Mouse (Mus musculus) embryonic facial prominence, embryonic 14.5 days (tissue): ENCODE results near the gene Slc2a4. TPM values are rescaled to one million over a fixed set of nuclear protein-coding genes. Genes with fewer than 3 reads are reported as not detected.

ENCODE experiments used
- ATAC-seq: fragments of 200-750 bp; cut with Nextera tagmentation; 2 replicates; pipeline ENCODE4 v1.8.0; 2017; ENCODE audit warnings: low read depth, moderate number of reproducible peaks, moderate TSS enrichment
- DNase-seq: peaks from one replicate; pipeline ENCODE4 v3.0.0-alpha.2; 2015; ENCODE audit warnings: low spot score
- H3K27ac ChIP-seq: fragments of 300-500 bp; sonication (generic); replicated peaks from 2 replicates; pipeline ENCODE4 v1.5.1; 2014; ENCODE audit warnings: low read depth, mild to moderate bottlenecking, low read length, moderate library complexity
- H3K27me3 ChIP-seq: fragments of 300-500 bp; sonication (generic); replicated peaks from 2 replicates; pipeline ENCODE4 v1.6.1; 2014; ENCODE audit warnings: low read length; ENCODE audit not compliant: control insufficient read depth, insufficient read depth
- H3K36me3 ChIP-seq: fragments of 300-500 bp; sonication (generic); 2 replicates; pipeline ENCODE4 v1.6.1; 2014; ENCODE audit warnings: low read length, mixed read lengths; ENCODE audit not compliant: control insufficient read depth, insufficient read depth
- H3K4me1 ChIP-seq: fragments of 300-500 bp; sonication (generic); 2 replicates; pipeline ENCODE4 v1.6.1; 2014; ENCODE audit warnings: antibody characterized with exemption, low read length; ENCODE audit not compliant: control insufficient read depth, insufficient read depth
- H3K4me2 ChIP-seq: fragments of 300-500 bp; sonication (generic); 2 replicates; pipeline ENCODE4 v1.6.1; 2014; ENCODE audit warnings: low read depth, mild to moderate bottlenecking, low read length, moderate library complexity, mixed read lengths
- H3K4me3 ChIP-seq: fragments of 300-500 bp; sonication (generic); 2 replicates; pipeline ENCODE4 v1.5.1; 2014; ENCODE audit warnings: low read depth, mild to moderate bottlenecking, low read length
- H3K9ac ChIP-seq: fragments of 300-500 bp; sonication (generic); 2 replicates; pipeline ENCODE4 v1.6.1; 2014; ENCODE audit warnings: low read depth, mild to moderate bottlenecking, low read length, moderate library complexity, mixed read lengths
- H3K9me3 ChIP-seq: fragments of 300-500 bp; sonication (generic); 2 replicates; pipeline ENCODE4 v1.6.1; 2016; ENCODE audit warnings: low read length; ENCODE audit not compliant: control insufficient read depth
- WGBS: fragments of 180-500 bp; shearing (Covaris S2); extraction: QIAGEN DNeasy Blood & Tissue Kit; methylation state at CpG from one replicate; pipeline ENCODE4 v1.1.7; 2014; 5-methylcytosine and 5-hydroxymethylcytosine counted together
- polyA plus RNA-seq: library from polyadenylated mRNA; unstranded; fragments of >200 nt; fragmentation: Nextera tagmentation; extraction: Ambion mirVana; gene quantifications from 2 replicates; pipeline ENCODE4 v1.2.1, GENCODE M21; 2014

Slc2a4 gene
- polyA plus RNA-seq, 1 experiment from 2014 or later: 20.8 TPM

- no peak for DNase-seq
- H3K27ac ChIP-seq: peak overlapping the region; percentile 92
Measured at GRCm38 (mm10) chr11:69991711-69992110, 43.7 kb upstream of the Slc2a4 start.

GRCm38 (mm10) chr11:69990850-69991691, 43.1 kb upstream of the Slc2a4 start, which contains the start of gene Gabarap:
Gene Gabarap (plus strand): TSS chr11:69991143.
- Histone ChIP-seq H3K9ac (peak within 1 kb of the TSS; percentile 85), H3K4me3 (peak within 1 kb of the TSS; percentile 70), H3K27me3 (no peaks in the 10 kb centered on the region), H3K9me3 (no peaks in the 10 kb centered on the region), H3K4me2 (peak within 1 kb of the TSS; percentile 85), H3K36me3 (peaks cover 62% of the 10 kb centered on the region), H3K27ac (peak within 1 kb of the TSS; percentile 92), H3K4me1 (peaks cover 11% of the 10 kb centered on the region)
- WGBS: under 1% methylated on average over 38 of the region's 40 CpGs
- peak; percentile 99 for DNase-seq
- peak; percentile 64 for ATAC-seq

More at GRCm38 (mm10) chr11:69991711-69992110, 43.7 kb upstream of the Slc2a4 start:
- H3K9me3 ChIP-seq: no peaks in the 10 kb centered on the region
- H3K36me3 ChIP-seq: peaks cover 56% of the 10 kb centered on the region
- H3K27me3 ChIP-seq: no peaks in the 10 kb centered on the region
- 0% methylated on average over 13 of the region's 15 CpGs for WGBS
- H3K9ac ChIP-seq: peak overlapping the region; percentile 85
- H3K4me2 ChIP-seq: peak overlapping the region; percentile 85
- peak overlapping the region; percentile 70 for H3K4me3 ChIP-seq
- ATAC-seq: peak; percentile 1; the same call in 1 of the 2 replicates
- H3K4me1 ChIP-seq: peaks cover 11% of the 10 kb centered on the region

- DNase-seq (no peak), ATAC-seq (no peak)
- no peaks in the 10 kb centered on the region for H3K27me3 ChIP-seq
- H3K9me3 ChIP-seq: no peaks in the 10 kb centered on the region
- H3K4me2 ChIP-seq: no peak overlapping the region
- peak overlapping the region; percentile 92 for H3K27ac ChIP-seq
- H3K4me1 ChIP-seq: peaks cover 11% of the 10 kb centered on the region
- WGBS: 88% methylated on average over 8 of the region's 8 CpGs
- peaks cover 71% of the 10 kb centered on the region for H3K36me3 ChIP-seq
- H3K9ac ChIP-seq: no peak overlapping the region
- no peak overlapping the region for H3K4me3 ChIP-seq
Measured at GRCm38 (mm10) chr11:69989949-69990348, 42.0 kb upstream of the Slc2a4 start.

- Histone ChIP-seq H3K9ac (no peak overlapping the region), H3K4me1 (peaks cover 15% of the 10 kb centered on the region), H3K27me3 (no peaks in the 10 kb centered on the region), H3K27ac (no peak overlapping the region), H3K4me3 (no peak overlapping the region), H3K36me3 (peaks cover 55% of the 10 kb centered on the region), H3K9me3 (no peaks in the 10 kb centered on the region), H3K4me2 (no peak overlapping the region)
- ATAC-seq (no peak), DNase-seq (no peak)
- 89% methylated on average over 8 of the region's 8 CpGs for WGBS
Measured at GRCm38 (mm10) chr11:69984431-69984830, 36.4 kb upstream of the Slc2a4 start.

- H3K4me1 ChIP-seq: peaks cover 17% of the 10 kb centered on the region
- H3K4me2 ChIP-seq: peak overlapping the region; percentile 96
- WGBS: 91% methylated on average over 3 of the region's 4 CpGs
- H3K9me3 ChIP-seq: no peaks in the 10 kb centered on the region
- DNase-seq (no peak), ATAC-seq (no peak)
- peak overlapping the region; percentile 98 for H3K9ac ChIP-seq
- no peaks in the 10 kb centered on the region for H3K27me3 ChIP-seq
- H3K36me3 ChIP-seq: peaks cover 50% of the 10 kb centered on the region
- H3K27ac ChIP-seq: no peak overlapping the region
- H3K4me3 ChIP-seq: peak overlapping the region; percentile 99
Measured at GRCm38 (mm10) chr11:69983377-69983776, 35.4 kb upstream of the Slc2a4 start.

GRCm38 (mm10) chr11:69982877-69983276, 34.9 kb upstream of the Slc2a4 start:
- peak overlapping the region; percentile 99 for H3K4me3 ChIP-seq
- no peaks in the 10 kb centered on the region for H3K9me3 ChIP-seq
- H3K27me3 ChIP-seq: no peaks in the 10 kb centered on the region
- H3K4me2 ChIP-seq: peak overlapping the region; percentile 96
- WGBS: 25% methylated on average over 5 of the region's 5 CpGs
- peak overlapping the region; percentile 98 for H3K9ac ChIP-seq
- ATAC-seq (no peak; the same call in 1 of the 2 replicates), DNase-seq (peak; percentile 34)
- peaks cover 17% of the 10 kb centered on the region for H3K4me1 ChIP-seq
- H3K36me3 ChIP-seq: peaks cover 50% of the 10 kb centered on the region
- peak overlapping the region; percentile 18; the same call in 1 of the 2 replicates for H3K27ac ChIP-seq

- H3K4me1 ChIP-seq: peaks cover 17% of the 10 kb centered on the region
- no peak for DNase-seq
- peak within 1 kb of the TSS; percentile 99 for H3K27ac ChIP-seq
- ATAC-seq: no peak
- H3K9me3 ChIP-seq: no peaks in the 10 kb centered on the region
- H3K4me2 ChIP-seq: peak within 1 kb of the TSS; percentile 96
- 62% methylated on average over 8 of the region's 8 CpGs for WGBS
- peak within 1 kb of the TSS; percentile 98 for H3K9ac ChIP-seq
- H3K27me3 ChIP-seq: no peaks in the 10 kb centered on the region
- H3K36me3 ChIP-seq: peaks cover 50% of the 10 kb centered on the region
- peak within 1 kb of the TSS; percentile 99 for H3K4me3 ChIP-seq
Measured at GRCm38 (mm10) chr11:69982225-69982624, 34.2 kb upstream of the Slc2a4 start, which contains the start of gene Elp5. Gene Elp5 (minus strand): TSS chr11:69982517.

- ATAC-seq (no peak), DNase-seq (no peak)
- H3K9me3 ChIP-seq: no peaks in the 10 kb centered on the region
- H3K9ac ChIP-seq: peak within 1 kb of the TSS; percentile 98
- peak within 1 kb of the TSS; percentile 96 for H3K4me2 ChIP-seq
- H3K4me1 ChIP-seq: peaks cover 17% of the 10 kb centered on the region
- H3K27ac ChIP-seq: peak within 1 kb of the TSS; percentile 99
- H3K27me3 ChIP-seq: no peaks in the 10 kb centered on the region
- H3K4me3 ChIP-seq: peak within 1 kb of the TSS; percentile 99
- peaks cover 49% of the 10 kb centered on the region for H3K36me3 ChIP-seq
- 1% methylated on average over 31 of the region's 43 CpGs for WGBS
Measured at GRCm38 (mm10) chr11:69981141-69981762, 33.3 kb upstream of the Slc2a4 start, which contains the start of gene Ctdnep1. Gene Ctdnep1 (plus strand): TSS chr11:69981156.
